Mouse (Mus musculus): Measurements from ENCODE around the gene Mtus2. TPM values are rescaled to one million over a fixed set of nuclear protein-coding genes. Genes with fewer than 3 reads are reported as not detected.

Mtus2 gene
- polyA plus RNA-seq, 1 experiment from 2014 or later: 27.7 TPM

DNA sequence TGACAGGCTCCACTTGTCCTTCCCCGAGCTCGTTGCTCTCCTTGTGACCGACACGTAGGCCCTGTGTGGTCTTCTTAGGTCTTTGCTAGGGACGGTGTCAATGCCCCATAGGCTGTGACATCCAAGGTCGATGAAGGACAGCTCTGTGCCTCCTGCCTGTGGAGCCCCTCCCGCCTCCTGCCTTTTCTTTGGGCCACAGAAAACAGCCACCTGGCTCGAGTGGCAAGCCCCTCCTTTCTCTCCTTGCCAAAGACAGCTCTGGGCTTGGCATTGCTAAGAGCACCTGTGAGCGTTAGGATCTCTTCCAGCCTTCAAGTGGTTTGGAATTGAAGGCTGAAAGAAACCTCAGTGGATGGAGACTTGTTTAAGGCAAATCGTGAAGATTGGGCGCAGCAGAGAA is 91.1 kb downstream of the Mtus2 start:
- 77% methylated on average over 11 of the region's 11 CpGs for WGBS
- no peak overlapping the region for H3K27ac ChIP-seq (ENCODE audit: low read depth)
- H3K9me3 ChIP-seq (ENCODE audit: control insufficient read depth, low read length): peaks cover 4% of the 10 kb centered on the region; the same call in 1 of the 2 replicates
- H3K36me3 ChIP-seq (ENCODE audit: control insufficient read depth, insufficient read depth, low read length): no peaks in the 10 kb centered on the region
- no peak overlapping the region for H3K9ac ChIP-seq (ENCODE audit: low read length)
- no peak overlapping the region for H3K4me3 ChIP-seq (ENCODE audit: low read depth, low read length)
- ATAC-seq (replicated peaks; ENCODE audit: low FRiP score, low TSS enrichment, low read depth): no peak
- no peaks in the 10 kb centered on the region for H3K4me1 ChIP-seq (replicated peaks; ENCODE audit: control insufficient read depth, insufficient read depth, low read length)
- no peak overlapping the region for H3K4me2 ChIP-seq (ENCODE audit: low read length)
- no peaks in the 10 kb centered on the region for H3K27me3 ChIP-seq (replicated peaks; ENCODE audit: control insufficient read depth, insufficient read depth, low read length)
- no peak for DNase-seq (ENCODE audit: low spot score)

DNA sequence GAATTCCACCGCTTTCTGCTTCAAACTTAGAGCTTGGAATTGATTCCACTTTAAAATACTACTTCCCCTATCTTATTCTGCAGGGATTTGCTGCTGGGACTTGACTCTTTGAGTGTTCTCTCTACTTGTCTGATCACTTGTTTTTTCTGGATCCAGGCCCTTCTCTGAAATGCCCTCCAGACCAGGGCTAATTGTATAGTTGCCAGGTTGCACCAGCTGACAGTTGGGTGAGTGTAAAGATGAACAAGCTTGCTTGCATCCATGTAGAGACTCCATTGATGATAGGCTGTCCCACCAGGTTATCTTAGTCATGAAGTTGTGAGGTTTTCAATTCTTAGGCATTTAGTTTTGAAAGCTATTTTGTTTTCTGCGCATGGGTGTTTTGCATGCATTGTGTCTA is 92.2 kb downstream of the Mtus2 start:
- DNase-seq (ENCODE audit: low spot score) (no peak), ATAC-seq (replicated peaks; ENCODE audit: low FRiP score, low TSS enrichment, low read depth) (no peak)
- H3K9ac ChIP-seq (ENCODE audit: low read length): no peak overlapping the region
- H3K4me2 ChIP-seq (ENCODE audit: low read length): no peak overlapping the region
- H3K9me3 ChIP-seq (ENCODE audit: control insufficient read depth, low read length): no peaks in the 10 kb centered on the region
- 86% methylated on average over 2 of the region's 2 CpGs for WGBS
- H3K4me3 ChIP-seq (ENCODE audit: low read depth, low read length): no peak overlapping the region
- H3K4me1 ChIP-seq (replicated peaks; ENCODE audit: control insufficient read depth, insufficient read depth, low read length): no peaks in the 10 kb centered on the region
- H3K27me3 ChIP-seq (replicated peaks; ENCODE audit: control insufficient read depth, insufficient read depth, low read length): no peaks in the 10 kb centered on the region
- no peaks in the 10 kb centered on the region for H3K36me3 ChIP-seq (ENCODE audit: control insufficient read depth, insufficient read depth, low read length)
- H3K27ac ChIP-seq (ENCODE audit: low read depth): no peak overlapping the region

DNA sequence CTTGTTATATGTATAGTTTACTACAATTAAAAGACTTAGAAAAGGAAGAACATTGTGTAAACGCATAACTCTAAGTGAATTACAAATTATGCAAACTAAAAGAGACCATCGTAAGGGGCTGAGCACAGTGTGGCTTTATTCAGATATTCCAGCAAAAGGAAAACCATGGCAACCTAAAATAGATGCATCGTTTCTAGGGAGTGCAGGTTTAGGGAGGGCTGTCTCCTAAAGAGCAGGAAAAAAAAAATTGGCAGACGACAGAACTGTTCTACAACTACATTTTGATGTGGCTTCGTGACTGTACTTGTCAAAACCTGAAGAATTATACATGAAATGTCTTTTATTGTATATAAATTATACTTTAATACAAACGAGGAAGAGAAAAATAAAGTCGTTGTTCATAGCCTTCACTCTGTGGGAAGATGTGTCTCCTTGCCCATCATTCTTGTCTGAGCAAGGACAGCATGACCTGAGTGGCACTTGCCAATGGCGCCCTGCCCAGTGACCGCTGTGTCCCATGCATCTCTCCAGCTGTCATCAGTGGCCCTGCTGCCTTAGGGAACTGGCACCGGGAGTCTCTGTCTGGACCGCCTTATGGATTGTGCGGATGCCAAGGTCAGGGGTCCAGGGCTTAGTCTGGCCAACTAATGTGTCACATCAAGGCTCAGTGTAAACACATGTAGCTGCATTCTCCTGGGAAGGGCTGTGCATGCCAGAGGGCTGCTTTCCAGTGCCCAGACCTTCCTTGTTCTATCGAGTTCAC is 95.9 kb downstream of the Mtus2 start:
- no peak overlapping the region for H3K4me3 ChIP-seq (ENCODE audit: low read depth, low read length)
- WGBS: 73% methylated on average over 13 of the region's 13 CpGs
- H3K27me3 ChIP-seq (replicated peaks; ENCODE audit: control insufficient read depth, insufficient read depth, low read length): no peaks in the 10 kb centered on the region
- DNase-seq (ENCODE audit: low spot score) (no peak), ATAC-seq (replicated peaks; ENCODE audit: low FRiP score, low TSS enrichment, low read depth) (no peak)
- 0 out of 2 replicates have a peak, but pooled peaks cover 2% of the 10 kb centered on the region for H3K9me3 ChIP-seq (ENCODE audit: control insufficient read depth, low read length)
- no peaks in the 10 kb centered on the region for H3K4me1 ChIP-seq (replicated peaks; ENCODE audit: control insufficient read depth, insufficient read depth, low read length)
- H3K27ac ChIP-seq (ENCODE audit: low read depth): no peak overlapping the region
- no peak overlapping the region for H3K4me2 ChIP-seq (ENCODE audit: low read length)
- H3K9ac ChIP-seq (ENCODE audit: low read length): no peak overlapping the region
- no peaks in the 10 kb centered on the region for H3K36me3 ChIP-seq (ENCODE audit: control insufficient read depth, insufficient read depth, low read length)

DNA sequence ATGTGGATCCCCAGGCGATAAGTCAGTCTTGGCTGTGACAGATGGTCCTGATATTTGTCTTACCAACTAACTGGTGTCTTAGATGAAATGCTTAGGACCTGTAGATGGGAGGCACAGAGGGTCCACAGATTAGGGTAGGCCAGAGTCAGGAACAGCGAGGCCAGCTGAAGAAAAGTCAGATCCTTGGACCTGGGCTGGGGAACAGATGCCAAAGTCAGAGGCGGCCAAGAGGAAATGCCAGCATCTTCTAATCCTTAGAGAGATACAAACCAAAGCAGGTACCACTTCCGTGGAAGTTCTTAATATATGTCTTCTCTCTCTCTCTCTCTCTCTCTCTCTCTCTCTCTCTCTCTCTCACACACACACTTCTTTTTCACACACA is 96.5 kb downstream of the Mtus2 start:
- no peaks in the 10 kb centered on the region for H3K36me3 ChIP-seq (ENCODE audit: control insufficient read depth, insufficient read depth, low read length)
- 72% methylated on average over 4 of the region's 4 CpGs for WGBS
- no peak overlapping the region for H3K4me2 ChIP-seq (ENCODE audit: low read length)
- ATAC-seq (replicated peaks; ENCODE audit: low FRiP score, low TSS enrichment, low read depth) (no peak), DNase-seq (ENCODE audit: low spot score) (no peak)
- H3K4me3 ChIP-seq (ENCODE audit: low read depth, low read length): no peak overlapping the region
- 0 out of 2 replicates have a peak, but pooled peaks cover 2% of the 10 kb centered on the region for H3K9me3 ChIP-seq (ENCODE audit: control insufficient read depth, low read length)
- H3K27ac ChIP-seq (ENCODE audit: low read depth): no peak overlapping the region
- H3K9ac ChIP-seq (ENCODE audit: low read length): no peak overlapping the region
- no peaks in the 10 kb centered on the region for H3K4me1 ChIP-seq (replicated peaks; ENCODE audit: control insufficient read depth, insufficient read depth, low read length)
- no peaks in the 10 kb centered on the region for H3K27me3 ChIP-seq (replicated peaks; ENCODE audit: control insufficient read depth, insufficient read depth, low read length)

DNA sequence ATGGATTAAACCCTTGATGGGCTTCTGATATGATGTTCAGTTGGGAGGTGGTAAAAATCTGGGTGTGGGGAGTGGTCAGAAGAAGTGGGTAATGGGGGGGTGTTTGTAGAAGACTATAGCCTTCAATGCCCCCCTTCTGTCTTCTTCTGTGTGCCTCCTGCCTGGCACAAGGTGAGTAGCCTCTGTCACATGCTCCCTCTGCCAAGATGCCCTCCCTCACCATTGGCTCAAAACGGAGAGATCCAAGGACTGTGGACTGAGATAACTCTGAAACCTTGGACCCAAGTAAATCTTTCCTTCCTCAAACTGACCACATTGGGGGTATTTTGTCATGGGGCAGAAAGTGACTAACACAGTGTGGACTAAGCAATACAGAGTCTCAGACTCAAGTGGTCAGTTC is 99.7 kb downstream of the Mtus2 start:
- H3K27me3 ChIP-seq (replicated peaks; ENCODE audit: control insufficient read depth, insufficient read depth, low read length): no peaks in the 10 kb centered on the region
- no peaks in the 10 kb centered on the region for H3K36me3 ChIP-seq (ENCODE audit: control insufficient read depth, insufficient read depth, low read length)
- no peak overlapping the region for H3K27ac ChIP-seq (ENCODE audit: low read depth)
- ATAC-seq (replicated peaks; ENCODE audit: low FRiP score, low TSS enrichment, low read depth): no peak
- no peak for DNase-seq (ENCODE audit: low spot score)
- no peaks in the 10 kb centered on the region for H3K4me1 ChIP-seq (replicated peaks; ENCODE audit: control insufficient read depth, insufficient read depth, low read length)
- WGBS: 73% methylated on average over 1 of the region's 1 CpGs
- H3K9me3 ChIP-seq (ENCODE audit: control insufficient read depth, low read length): 0 out of 2 replicates have a peak, but pooled peaks cover 2% of the 10 kb centered on the region
- no peak overlapping the region for H3K4me3 ChIP-seq (ENCODE audit: low read depth, low read length)
- no peak overlapping the region for H3K4me2 ChIP-seq (ENCODE audit: low read length)
- H3K9ac ChIP-seq (ENCODE audit: low read length): no peak overlapping the region

DNA sequence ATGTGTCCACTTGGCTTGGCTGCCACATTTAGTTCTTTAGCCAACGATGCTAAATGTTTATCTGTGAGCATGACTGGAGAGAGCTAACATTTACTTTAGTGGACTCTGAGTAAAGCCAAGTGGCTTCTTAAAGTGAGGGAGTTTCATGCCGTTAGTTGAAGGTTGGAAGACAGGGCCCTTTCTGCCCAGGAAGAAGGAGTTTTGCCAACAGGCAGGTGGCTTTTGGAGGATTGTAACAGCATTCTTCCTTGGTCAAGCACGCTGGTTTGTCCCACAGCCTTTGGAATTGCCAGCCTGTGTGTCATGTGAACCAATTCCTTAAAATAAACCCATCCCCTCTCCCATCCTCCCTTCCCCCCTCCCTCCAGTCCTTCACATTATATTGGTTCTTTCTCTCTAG is 100.3 kb downstream of the Mtus2 start:
- Histone ChIP-seq H3K4me3 (ENCODE audit: low read depth, low read length) (no peak overlapping the region), H3K27ac (ENCODE audit: low read depth) (no peak overlapping the region), H3K4me2 (ENCODE audit: low read length) (no peak overlapping the region), H3K9me3 (ENCODE audit: control insufficient read depth, low read length) (0 out of 2 replicates have a peak, but pooled peaks cover 2% of the 10 kb centered on the region), H3K27me3 (replicated peaks; ENCODE audit: control insufficient read depth, insufficient read depth, low read length) (no peaks in the 10 kb centered on the region), H3K9ac (ENCODE audit: low read length) (no peak overlapping the region), H3K4me1 (replicated peaks; ENCODE audit: control insufficient read depth, insufficient read depth, low read length) (no peaks in the 10 kb centered on the region), H3K36me3 (ENCODE audit: control insufficient read depth, insufficient read depth, low read length) (no peaks in the 10 kb centered on the region)
- WGBS: 68% methylated on average over 3 of the region's 3 CpGs
- ATAC-seq (replicated peaks; ENCODE audit: low FRiP score, low TSS enrichment, low read depth): no peak
- DNase-seq (ENCODE audit: low spot score): no peak

DNA sequence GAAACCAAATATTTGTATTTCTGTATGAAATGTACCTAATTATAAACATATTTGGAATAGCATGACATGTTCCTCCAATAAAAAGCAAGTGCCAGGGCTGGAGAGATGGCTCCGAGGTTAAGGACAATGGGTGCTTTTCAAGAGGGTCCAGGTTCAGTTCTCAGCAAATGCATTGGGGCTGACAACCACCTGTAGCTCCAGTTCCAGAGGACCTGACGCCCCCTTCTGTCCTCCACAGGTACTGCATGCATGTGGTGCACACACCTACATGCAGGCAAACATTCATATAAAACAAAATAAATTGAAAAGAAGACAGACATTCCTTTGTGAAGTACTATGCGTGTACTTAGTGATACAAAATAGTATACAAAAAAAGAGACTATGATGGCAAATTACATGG is 102.2 kb downstream of the Mtus2 start:
- 0 out of 2 replicates have a peak, but pooled peaks cover 2% of the 10 kb centered on the region for H3K9me3 ChIP-seq (ENCODE audit: control insufficient read depth, low read length)
- no peak overlapping the region for H3K27ac ChIP-seq (ENCODE audit: low read depth)
- H3K4me2 ChIP-seq (ENCODE audit: low read length): no peak overlapping the region
- DNase-seq (ENCODE audit: low spot score) (no peak), ATAC-seq (replicated peaks; ENCODE audit: low FRiP score, low TSS enrichment, low read depth) (no peak)
- WGBS: 69% methylated on average over 3 of the region's 3 CpGs
- no peak overlapping the region for H3K9ac ChIP-seq (ENCODE audit: low read length)
- H3K4me1 ChIP-seq (replicated peaks; ENCODE audit: control insufficient read depth, insufficient read depth, low read length): no peaks in the 10 kb centered on the region
- no peaks in the 10 kb centered on the region for H3K27me3 ChIP-seq (replicated peaks; ENCODE audit: control insufficient read depth, insufficient read depth, low read length)
- H3K36me3 ChIP-seq (ENCODE audit: control insufficient read depth, insufficient read depth, low read length): no peaks in the 10 kb centered on the region
- H3K4me3 ChIP-seq (ENCODE audit: low read depth, low read length): no peak overlapping the region

DNA sequence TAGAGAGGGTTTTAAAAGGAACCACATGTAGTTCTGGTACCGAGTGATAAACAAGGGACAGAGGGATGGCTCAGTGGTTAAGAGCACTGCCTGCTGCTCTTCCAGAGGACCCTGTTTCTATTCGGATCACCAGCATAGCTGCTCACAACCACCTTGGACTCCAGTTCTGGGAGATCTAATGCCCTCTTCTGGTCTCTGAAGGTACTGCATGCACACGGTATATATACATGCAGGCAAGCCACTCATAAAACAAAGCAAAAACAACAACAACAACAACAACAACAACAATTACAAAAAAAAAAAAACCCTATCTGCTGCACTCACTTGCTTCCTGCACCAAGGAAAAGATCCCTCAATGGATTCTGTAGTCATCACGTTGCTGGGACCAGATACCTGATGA is 104.7 kb downstream of the Mtus2 start:
- H3K27me3 ChIP-seq (replicated peaks; ENCODE audit: control insufficient read depth, insufficient read depth, low read length): no peaks in the 10 kb centered on the region
- 94% methylated on average over 4 of the region's 4 CpGs for WGBS

DNA sequence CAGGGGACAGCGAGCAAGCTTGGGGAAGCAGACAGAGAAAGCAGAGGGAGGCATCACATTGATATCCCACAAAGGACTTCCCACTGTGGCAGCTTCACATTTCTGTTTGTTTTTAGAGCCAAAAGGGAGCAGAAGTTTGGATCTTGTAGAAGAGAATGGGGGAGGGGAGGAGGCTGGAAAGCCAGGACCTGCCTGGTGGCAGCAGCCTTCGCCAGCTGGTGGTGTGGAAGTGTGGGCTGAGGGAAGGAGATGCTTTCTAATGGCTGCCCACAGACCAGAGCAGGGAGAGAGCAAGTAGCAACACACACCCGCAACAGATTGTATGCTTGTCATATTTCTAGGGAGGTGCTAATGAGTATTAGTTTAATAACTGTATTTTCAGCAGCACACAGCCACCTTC is 106.6 kb downstream of the Mtus2 start:
- ATAC-seq (replicated peaks; ENCODE audit: low FRiP score, low TSS enrichment, low read depth): no peak
- no peak overlapping the region for H3K9ac ChIP-seq (ENCODE audit: low read length)
- WGBS: 76% methylated on average over 3 of the region's 3 CpGs

More for the DNA sequence above, 104.7 kb downstream of the Mtus2 start:
- Histone ChIP-seq H3K27ac (ENCODE audit: low read depth) (no peak overlapping the region), H3K4me2 (ENCODE audit: low read length) (no peak overlapping the region), H3K4me1 (replicated peaks; ENCODE audit: control insufficient read depth, insufficient read depth, low read length) (no peaks in the 10 kb centered on the region), H3K9me3 (ENCODE audit: control insufficient read depth, low read length) (no peaks in the 10 kb centered on the region), H3K4me3 (ENCODE audit: low read depth, low read length) (no peak overlapping the region), H3K9ac (ENCODE audit: low read length) (no peak overlapping the region), H3K36me3 (ENCODE audit: control insufficient read depth, insufficient read depth, low read length) (no peaks in the 10 kb centered on the region)
- no peak for ATAC-seq (replicated peaks; ENCODE audit: low FRiP score, low TSS enrichment, low read depth)
- DNase-seq (ENCODE audit: low spot score): no peak

More for the DNA sequence above, 106.6 kb downstream of the Mtus2 start:
- Histone ChIP-seq H3K36me3 (ENCODE audit: control insufficient read depth, insufficient read depth, low read length) (no peaks in the 10 kb centered on the region), H3K4me3 (ENCODE audit: low read depth, low read length) (no peak overlapping the region), H3K9me3 (ENCODE audit: control insufficient read depth, low read length) (no peaks in the 10 kb centered on the region), H3K27ac (ENCODE audit: low read depth) (no peak overlapping the region), H3K4me1 (replicated peaks; ENCODE audit: control insufficient read depth, insufficient read depth, low read length) (no peaks in the 10 kb centered on the region), H3K27me3 (replicated peaks; ENCODE audit: control insufficient read depth, insufficient read depth, low read length) (no peaks in the 10 kb centered on the region), H3K4me2 (ENCODE audit: low read length) (no peak overlapping the region)
- no peak for DNase-seq (ENCODE audit: low spot score)

Data from intestine, embryonic 14.5 days (tissue).